Mouse (Mus musculus): ENCODE measurements around the gene Olfr878.
A peak's percentile ranks its signal among the peaks of the same experiment; 100 is the strongest.

Olfr878 gene

GRCm38 (mm10) chr9:37917540-37917939 lies at the start of gene Olfr878:
Gene Olfr878 (plus strand): TSS chr9:37917840.
- DNase-seq (ENCODE audit: low spot score): no peak

GRCm38 (mm10) chr9:37870246-37870645 lies 47.4 kb upstream of the Olfr878 start:
- DNase-seq (ENCODE audit: low spot score): no peak

GRCm38 (mm10) chr9:37871097-37871496 lies 46.5 kb upstream of the Olfr878 start:
- DNase-seq (ENCODE audit: low spot score): no peak

GRCm38 (mm10) chr9:37871536-37871935 lies 46.1 kb upstream of the Olfr878 start:
- no peak for DNase-seq (ENCODE audit: low spot score)

- DNase-seq (ENCODE audit: low spot score): peak; percentile 5
These were observed 26.7 kb upstream of the Olfr878 start for GRCm38 (mm10) chr9:37890960-37891359.

GRCm38 (mm10) chr9:37896661-37897060 lies 21.0 kb upstream of the Olfr878 start, which contains the start of gene Olfr145:
Gene Olfr145 (plus strand): TSS chr9:37896724.
- DNase-seq (ENCODE audit: low spot score): peak; percentile 3

- DNase-seq (ENCODE audit: low spot score): no peak
These were observed 12.1 kb upstream of the Olfr878 start for GRCm38 (mm10) chr9:37905555-37905954.

GRCm38 (mm10) chr9:37918018-37918417 lies 378 bp downstream of the Olfr878 start:
- DNase-seq (ENCODE audit: low spot score): no peak

GRCm38 (mm10) chr9:37924194-37924593 lies 6.6 kb downstream of the Olfr878 start:
- no peak for DNase-seq (ENCODE audit: low spot score)

GRCm38 (mm10) chr9:37925445-37925844 lies 7.8 kb downstream of the Olfr878 start:
- no peak for DNase-seq (ENCODE audit: low spot score)

GRCm38 (mm10) chr9:37926019-37927013 lies 8.7 kb downstream of the Olfr878 start:
- DNase-seq (ENCODE audit: low spot score): no peak

GRCm38 (mm10) chr9:37932519-37932918 lies 14.9 kb downstream of the Olfr878 start:
- DNase-seq (ENCODE audit: low spot score): peak; percentile 92

- no peak for DNase-seq (ENCODE audit: low spot score)
These were observed 16.5 kb downstream of the Olfr878 start for GRCm38 (mm10) chr9:37934146-37934545.

- no peak for DNase-seq (ENCODE audit: low spot score)
These were observed 23.5 kb downstream of the Olfr878 start for GRCm38 (mm10) chr9:37941167-37941566.

Data from embryo, embryonic 10.5 days (tissue).